Mouse (Mus musculus) heart, embryonic 12.5 days (tissue): Measurements from ENCODE around the gene Mmachc. TPM values are rescaled to one million over a fixed set of nuclear protein-coding genes. Genes with fewer than 3 reads are reported as not detected.

Experiments used
- polyA plus RNA-seq: library from polyadenylated mRNA; unstranded; fragments of >200 nt; fragmentation: Nextera tagmentation; extraction: Ambion mirVana; gene quantifications from 2 replicates; pipeline ENCODE4 v1.2.1, GENCODE M21; 2016

Mmachc gene
- polyA plus RNA-seq, 1 experiment from 2014 or later, result 31.8 TPM

Other genes with a start within 250 kb of the Mmachc start
- gene Mast2, start 244.2 kb downstream of the Mmachc start, polyA plus RNA-seq, result 21.5 and 27.5 TPM in 2 replicates
- gene Ipp, start 200.9 kb downstream of the Mmachc start, polyA plus RNA-seq, result 17.8 and 18.7 TPM in 2 replicates
- 23.3 and 26.3 TPM in 2 replicates for gene Tmem69, start 152.5 kb downstream of the Mmachc start, polyA plus RNA-seq
- gene Gpbp1l1, start 150.7 kb downstream of the Mmachc start, polyA plus RNA-seq, result 31.2 and 32.9 TPM in 2 replicates
- 3.1 and 3.4 TPM in 2 replicates for gene Ccdc17, start 111.8 kb downstream of the Mmachc start, polyA plus RNA-seq
- gene Nasp, start 80.5 kb downstream of the Mmachc start, polyA plus RNA-seq, result 116 and 121 TPM in 2 replicates
- gene Akr1a1, start 56.7 kb downstream of the Mmachc start, polyA plus RNA-seq, result 550 and 559 TPM in 2 replicates
- 963 and 983 TPM in 2 replicates for gene Prdx1, start 22.9 kb downstream of the Mmachc start, polyA plus RNA-seq
- 15.9 and 17.5 TPM in 2 replicates for gene Ccdc163, start 103 bp upstream of the Mmachc start, polyA plus RNA-seq
- gene Tesk2, start 12.5 kb upstream of the Mmachc start, polyA plus RNA-seq, result 2.9 and 3.1 TPM in 2 replicates
- 19.1 and 22.8 TPM in 2 replicates for gene Toe1, start 99.2 kb upstream of the Mmachc start, polyA plus RNA-seq
- gene Mutyh, start 99.3 kb upstream of the Mmachc start, polyA plus RNA-seq, result 10.7 and 11.6 TPM in 2 replicates
- 0.66 and 0.74 TPM in 2 replicates for gene Hpdl, start 113.3 kb upstream of the Mmachc start, polyA plus RNA-seq
- 0.50 and 0.79 TPM in 2 replicates for gene Zswim5, start 169.0 kb upstream of the Mmachc start, polyA plus RNA-seq